In the genomic region with DNA sequence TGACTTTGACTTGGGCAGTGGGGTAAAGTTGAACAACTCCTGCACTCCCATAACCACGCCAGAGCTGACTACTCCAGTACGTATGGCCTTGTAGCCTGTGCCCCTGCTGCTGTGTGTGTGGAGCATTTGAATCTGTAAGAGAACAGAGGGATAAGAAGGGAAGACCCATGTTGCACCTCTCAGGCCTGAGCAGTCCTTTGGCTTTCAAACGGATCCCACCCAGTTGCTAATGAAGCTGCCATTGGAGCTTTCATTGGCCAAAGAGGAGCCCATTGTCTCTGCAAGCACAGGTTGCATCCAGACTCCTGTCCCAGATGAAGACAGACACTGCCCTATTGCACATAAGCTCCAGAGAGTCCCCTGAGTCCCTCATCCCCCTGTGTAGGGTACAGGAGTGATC, we compare ENCODE assay signal across 29 mouse cellular contexts. TPM values are rescaled to one million over a fixed set of nuclear protein-coding genes. Genes with fewer than 3 reads are reported as not detected.
DNase-seq lines count a peak whose midpoint lies in the region; ATAC-seq and TF ChIP-seq lines count a peak whose summit lies in the region.
"Had no signal": no experiment of that assay in that cellular context is flagged by ENCODE, and none has a peak within 500 bp of the region (broad histone marks: within the 10 kb centered on the region; RNA-seq: fewer than 3 reads in every experiment).

No protein-coding gene starts in this region.

- no peaks in the 10 kb centered on the region; the same call in 1 of the 2 replicates for H3K36me3 ChIP-seq in ES-E14 (ENCODE audit: control insufficient read depth, insufficient read depth, low read length, poor library complexity, severe bottlenecking)

- no peak overlapping the region for H3K27ac ChIP-seq in ES-E14 (ENCODE audit: insufficient read depth, low read depth, low read length, poor library complexity, severe bottlenecking)

- H3K9ac ChIP-seq in ES-E14 (ENCODE audit: insufficient read depth, low read depth, low read length, poor library complexity, severe bottlenecking), result no peak overlapping the region

- DNase-seq in ES-CJ7 (ENCODE audit: low read depth, low spot score), result peak; percentile 60
- DNase-seq in ES-E14 (ENCODE audit: low read depth, low spot score), result peak; percentile 28
- DNase-seq in R1 (ENCODE audit: low read depth, low spot score), result peak; percentile 26
- peak; percentile 74 for DNase-seq in ZHBTc4 (ENCODE audit: low read depth, low spot score)
- no peak for DNase-seq in left cerebral cortex, postnatal 10 days (ENCODE audit: extremely low spot score in 1 of 2, low spot score in 2 of 2)
- no peak for DNase-seq in retina, postnatal 1 day
- DNase-seq in left cerebral cortex, postnatal 14 days (ENCODE audit: low spot score in 2 of 2), result no peak
- DNase-seq: adrenal gland, adult 2 months; adrenal gland, adult 8-10 months; adrenal gland, postnatal 10 days; adrenal gland, postnatal 14 days; adrenal gland, postnatal 25 days; adrenal gland, postnatal 36 days; B cell, adult 2 months; cerebellum, adult 11 months; cerebellum, adult 11-12 months; cerebellum, adult 18-20 months; cerebellum, adult 2 months; cerebellum, adult 8-10 months; cerebellum, adult 9-10 months had no signal

- H3K9me3 ChIP-seq in ES-E14 (ENCODE audit: control insufficient read depth, insufficient read depth, low read depth, low read length), result no peaks in the 10 kb centered on the region
- H3K9me3 ChIP-seq: G1E had no signal

- peaks cover 0 to 6% of the 10 kb centered on the region in 2 experiments; a peak in 2 of 4 replicates for H3K4me1 ChIP-seq in ES-E14 (ENCODE audit: control insufficient read depth in 2 of 2, insufficient read depth in 2 of 2, low read length in 2 of 2, poor library complexity in 1 of 2)

- in situ Hi-C loops in ES-E14 (cut with MboI; ENCODE audit: low sequenced_read_pairs in 2 of 2, unreplicated experiment in 2 of 2), result no loop called here

- intact Hi-C loops in left cerebral cortex, postnatal 10 days (cut with DNase I), result no loop called here
- intact Hi-C loops in left cerebral cortex, postnatal 14 days (cut with DNase I), result no loop called here

- H3K4me3 ChIP-seq in ES-E14 (ENCODE audit: insufficient read depth in 1 of 2, low read depth in 1 of 2, low read length in 2 of 2, poor library complexity in 1 of 2, severe bottlenecking in 1 of 2), result no peak overlapping the region

- ATAC-seq in erythroblast, adult 5-6 weeks (replicated peaks; ENCODE audit: low FRiP score, poor library complexity, severe bottlenecking), result no peak
- ATAC-seq: activated CD4-positive, CD25-positive, alpha-beta regulatory T cell, adult 4 months; CD4-positive, CD25-positive, alpha-beta regulatory T cell, adult 4 months; Patski had no signal

TF ChIP-seq in ES-E14, 5 proteins besides CTCF, POLR2A, EP300 and RAD21:
- TF ChIP-seq ZNF384 (IDR thresholded peaks at IDR 0.05; ENCODE audit: low read depth, low read length) (no peak), MAFK (IDR thresholded peaks at IDR 0.05; ENCODE audit: insufficient read depth, low read depth, low read length) (no peak)
TF ChIP-seq in ES-E14: peak in this region for 0.

RNA-seq across cellular contexts. Expression of a gene that starts 11.0 kb away (rescaled TPM):
- total RNA-seq in ES-E14 (2012; rRNA removed), result not detected in 2 replicates
- total RNA-seq in left cerebral cortex, postnatal 10 days (2021), result under 1 TPM; 0.16 to 0.64 TPM
- total RNA-seq in erythroblast, adult 5-6 weeks (2015; ENCODE audit: low replicate concordance), result not detected in 2 replicates
- not detected in 2 replicates for total RNA-seq in erythroblast, adult 5-6 weeks (2017; ENCODE audit: low replicate concordance)
- under 1 TPM; 0.17 to 0.64 TPM for total RNA-seq in left cerebral cortex, postnatal 14 days (2021)
- total RNA-seq: adrenal gland, adult 18-20 months; adrenal gland, adult 2 months; adrenal gland, adult 8-10 months; adrenal gland, postnatal 10 days; adrenal gland, postnatal 14 days; adrenal gland, postnatal 25 days; adrenal gland, postnatal 36 days; adrenal gland, postnatal 4 days; CH12.LX; G1E; MEL had no signal

RNA-seq across cellular contexts. Expression of a gene that starts 17.2 kb away (rescaled TPM):
- total RNA-seq in ES-E14 (2012; rRNA removed), result not detected in 2 replicates
- total RNA-seq in left cerebral cortex, postnatal 10 days (2021), result under 1 TPM in 1 of 2 experiments, not detected in 1; 0.49 TPM
- not detected in 2 replicates for total RNA-seq in erythroblast, adult 5-6 weeks (2015; ENCODE audit: low replicate concordance)
- not detected in 2 replicates for total RNA-seq in erythroblast, adult 5-6 weeks (2017; ENCODE audit: low replicate concordance)
- total RNA-seq in left cerebral cortex, postnatal 14 days (2021), result under 1 TPM in 1 of 2 experiments, not detected in 1; 0.21 TPM
- total RNA-seq: adrenal gland, adult 18-20 months; adrenal gland, adult 2 months; adrenal gland, adult 8-10 months; adrenal gland, postnatal 10 days; adrenal gland, postnatal 14 days; adrenal gland, postnatal 25 days; adrenal gland, postnatal 36 days; adrenal gland, postnatal 4 days; CH12.LX; G1E; MEL had no signal

RNA-seq across cellular contexts. Expression of a gene that starts 34.2 kb away (rescaled TPM):
- 18.5 and 24.0 TPM in 2 replicates for total RNA-seq in ES-E14 (2012; rRNA removed)
- total RNA-seq in left cerebral cortex, postnatal 10 days (2021), result 10 to 100 TPM; 42.9 to 44.9 TPM
- 31.8 and 64.2 TPM in 2 replicates for total RNA-seq in erythroblast, adult 5-6 weeks (2015; ENCODE audit: low replicate concordance)
- total RNA-seq in erythroblast, adult 5-6 weeks (2017; ENCODE audit: low replicate concordance), result 85.6 and 115 TPM in 2 replicates
- 10 to 100 TPM; 40.0 to 45.7 TPM for total RNA-seq in left cerebral cortex, postnatal 14 days (2021)

RNA-seq across cellular contexts. Expression of a gene that starts 45.3 kb away (rescaled TPM):
- 4.0 and 8.3 TPM in 2 replicates for total RNA-seq in ES-E14 (2012; rRNA removed)
- 1 to 10 TPM; 3.8 to 5.8 TPM for total RNA-seq in left cerebral cortex, postnatal 10 days (2021)
- total RNA-seq in erythroblast, adult 5-6 weeks (2015; ENCODE audit: low replicate concordance), result 2.5 and 3.8 TPM in 2 replicates
- 4.6 and 4.7 TPM in 2 replicates for total RNA-seq in erythroblast, adult 5-6 weeks (2017; ENCODE audit: low replicate concordance)
- 1 to 10 TPM; 3.1 TPM for total RNA-seq in left cerebral cortex, postnatal 14 days (2021)

Comparison
In these comparisons a context has a peak if more than half of its experiments do, and no peak if none do; other contexts are left out.
1. DNase-seq: peak in ES-CJ7 (single experiment), ES-E14 (single experiment), R1 (single experiment) and ZHBTc4 (single experiment); none in left cerebral cortex, postnatal 10 days (0 of 2), retina, postnatal 1 day (single experiment) and left cerebral cortex, postnatal 14 days (0 of 2).